Mouse (Mus musculus) embryonic facial prominence, embryonic 13.5 days (tissue): ENCODE measurements around the gene Dbn1. TPM values are rescaled to one million over a fixed set of nuclear protein-coding genes. Genes with fewer than 3 reads are reported as not detected.
A peak's percentile ranks its signal among the peaks of the same experiment; 100 is the strongest.

Experiments
- microRNA-seq: library from miRNA; unstranded; fragments of <30 nt; microRNA quantifications from one replicate; pipeline ENCODE4, GENCODE M21; 2016
- polyA plus RNA-seq: library from polyadenylated mRNA; unstranded; fragments of >200 nt; fragmentation: Nextera tagmentation; extraction: Ambion mirVana; gene quantifications from 2 replicates; pipeline ENCODE4 v1.2.1, GENCODE M21; 2015

Gene Dbn1
- polyA plus RNA-seq, 1 experiment from 2014 or later, result 276 TPM

Small RNA genes within 50 kb of the gene (microRNA-seq; reads per million reads assigned to microRNA genes)
- not detected for gene Mir6943
- 32.5 reads per million, percentile 41 among the genes with 10 or more reads in this experiment for gene Mir6944
- gene Mir6945, result 0.92 reads per million

Other genes starting within 250 kb of the Dbn1 start
- 369 and 402 TPM in 2 replicates for gene Prelid1, start 167.6 kb downstream of the Dbn1 start, polyA plus RNA-seq
- 104 and 112 TPM in 2 replicates for gene Rab24, start 166.2 kb downstream of the Dbn1 start, polyA plus RNA-seq
- gene Mxd3, start 158.3 kb downstream of the Dbn1 start, polyA plus RNA-seq, result 41.4 and 51.0 TPM in 2 replicates
- 89.3 and 93.1 TPM in 2 replicates for gene Lman2, start 125.3 kb downstream of the Dbn1 start, polyA plus RNA-seq
- 1.4 TPM in 2 replicates for gene Rgs14, start 118.4 kb downstream of the Dbn1 start, polyA plus RNA-seq
- not detected in 2 replicates for gene Slc34a1, start 89.9 kb downstream of the Dbn1 start, polyA plus RNA-seq
- gene Pfn3, start 72.9 kb downstream of the Dbn1 start, polyA plus RNA-seq, result not detected in 2 replicates
- 0.24 and 1.6 TPM in 2 replicates for gene F12, start 61.3 kb downstream of the Dbn1 start, polyA plus RNA-seq
- gene Grk6, start 43.0 kb downstream of the Dbn1 start, polyA plus RNA-seq, result 36.4 and 45.3 TPM in 2 replicates
- gene Prr7, start 23.8 kb downstream of the Dbn1 start, polyA plus RNA-seq, result 0.96 and 1.2 TPM in 2 replicates
- 105 and 119 TPM in 2 replicates for gene Pdlim7, start 25.6 kb upstream of the Dbn1 start, polyA plus RNA-seq
- gene Dok3, start 41.2 kb upstream of the Dbn1 start, polyA plus RNA-seq, result 2.3 and 2.8 TPM in 2 replicates
- 73.0 and 80.0 TPM in 2 replicates for gene Ddx41, start 48.5 kb upstream of the Dbn1 start, polyA plus RNA-seq
- 47.4 and 49.9 TPM in 2 replicates for gene Fam193b, start 83.0 kb upstream of the Dbn1 start, polyA plus RNA-seq
- gene Tmed9, start 85.6 kb upstream of the Dbn1 start, polyA plus RNA-seq, result 158 and 177 TPM in 2 replicates
- gene B4galt7, start 111.8 kb upstream of the Dbn1 start, polyA plus RNA-seq, result 34.3 and 35.1 TPM in 2 replicates
- 76.3 and 76.5 TPM in 2 replicates for gene Caml, start 134.9 kb upstream of the Dbn1 start, polyA plus RNA-seq
- gene Ddx46, start 146.9 kb upstream of the Dbn1 start, polyA plus RNA-seq, result 43.2 and 44.3 TPM in 2 replicates
- 71.5 and 73.7 TPM in 2 replicates for gene B230219D22Rik, start 205.0 kb upstream of the Dbn1 start, polyA plus RNA-seq
- 109 and 110 TPM in 2 replicates for gene Txndc15, start 226.5 kb upstream of the Dbn1 start, polyA plus RNA-seq
- 44.3 and 61.4 TPM in 2 replicates for gene Pcbd2, start 239.3 kb upstream of the Dbn1 start, polyA plus RNA-seq